Mouse (Mus musculus) liver, embryonic 16.5 days (tissue): ENCODE results near the gene Cops4. TPM values are rescaled to one million over a fixed set of nuclear protein-coding genes. Genes with fewer than 3 reads are reported as not detected.

Experiments used
- ATAC-seq: fragments of 200-750 bp; cut with Nextera tagmentation; 2 replicates; pipeline ENCODE4 v1.8.0; 2017; ENCODE audit warnings: low read depth, mild to moderate bottlenecking, moderate number of reproducible peaks, moderate library complexity
- H3K27ac ChIP-seq: fragments of 300-500 bp; sonication (generic); 2 replicates; pipeline ENCODE4 v1.5.1; 2014; ENCODE audit warnings: mild to moderate bottlenecking, low read length
- H3K27me3 ChIP-seq: fragments of 300-500 bp; sonication (generic); 2 replicates; pipeline ENCODE4 v1.6.1; 2014; ENCODE audit warnings: low read depth, low read length, mixed read lengths; ENCODE audit not compliant: control insufficient read depth, insufficient read depth
- H3K36me3 ChIP-seq: fragments of 300-500 bp; sonication (generic); 2 replicates; pipeline ENCODE4 v1.6.1; 2014; ENCODE audit warnings: mild to moderate bottlenecking; ENCODE audit not compliant: control insufficient read depth, insufficient read depth
- H3K4me1 ChIP-seq: fragments of 300-500 bp; sonication (generic); 2 replicates; pipeline ENCODE4 v1.6.1; 2014; ENCODE audit warnings: low read depth, low read length, mixed read lengths; ENCODE audit not compliant: control insufficient read depth
- H3K4me2 ChIP-seq: fragments of 300-500 bp; sonication (generic); 2 replicates; pipeline ENCODE4 v1.6.1; 2014; ENCODE audit warnings: low read depth, low read length, mixed read lengths
- H3K4me3 ChIP-seq: fragments of 300-500 bp; sonication (generic); 2 replicates; pipeline ENCODE4 v1.5.1; 2014; ENCODE audit warnings: low read depth, mild to moderate bottlenecking, low read length
- H3K9ac ChIP-seq: fragments of 300-500 bp; sonication (generic); 2 replicates; pipeline ENCODE4 v1.6.1; 2014; ENCODE audit warnings: low read depth, low read length
- H3K9me3 ChIP-seq: fragments of 300-500 bp; sonication (generic); replicated peaks from 2 replicates; pipeline ENCODE4 v1.6.1; 2016; ENCODE audit warnings: low read length; ENCODE audit not compliant: control insufficient read depth
- WGBS: fragments of 180-500 bp; shearing (Covaris S2); extraction: QIAGEN DNeasy Blood & Tissue Kit; methylation state at CpG from one replicate; pipeline ENCODE4 v1.1.7; 2014; ENCODE audit not compliant: insufficient replicate concordance; 5-methylcytosine and 5-hydroxymethylcytosine counted together
- polyA plus RNA-seq: library from polyadenylated mRNA; unstranded; fragments of >200 nt; fragmentation: Nextera tagmentation; extraction: Ambion mirVana; gene quantifications from 2 replicates; pipeline ENCODE4 v1.2.1, GENCODE M21; 2015

The Cops4 gene
- polyA plus RNA-seq, 1 experiment from 2014 or later = 59.1 TPM

GRCm38 (mm10) chr5:100567258-100568032 lies 49.3 kb downstream of the Cops4 start:
- peaks cover 3% of the 10 kb centered on the region; the same call in 1 of the 2 replicates for H3K27me3 ChIP-seq
- no peaks in the 10 kb centered on the region for H3K9me3 ChIP-seq
- H3K4me3 ChIP-seq = no peak overlapping the region; the same call in 1 of the 2 replicates
- H3K9ac ChIP-seq = no peak overlapping the region
- H3K4me2 ChIP-seq = peak overlapping the region; percentile 21
- ATAC-seq = peak; percentile 71
- peak overlapping the region; percentile 76 for H3K27ac ChIP-seq
- H3K36me3 ChIP-seq = no peaks in the 10 kb centered on the region
- WGBS = 53% methylated on average over 13 of the region's 13 CpGs
- peaks cover 3% of the 10 kb centered on the region; the same call in 1 of the 2 replicates for H3K4me1 ChIP-seq

- no peaks in the 10 kb centered on the region for H3K36me3 ChIP-seq
- H3K4me2 ChIP-seq = no peak overlapping the region
- no peak overlapping the region for H3K4me3 ChIP-seq
- no peak overlapping the region for H3K27ac ChIP-seq
- H3K9me3 ChIP-seq = no peaks in the 10 kb centered on the region
- peaks cover 3% of the 10 kb centered on the region; the same call in 1 of the 2 replicates for H3K27me3 ChIP-seq
- ATAC-seq = no peak
- H3K9ac ChIP-seq = no peak overlapping the region
- WGBS = 33% methylated on average over 8 of the region's 8 CpGs
- H3K4me1 ChIP-seq = peaks cover 3% of the 10 kb centered on the region; the same call in 1 of the 2 replicates
These were observed 50.1 kb downstream of the Cops4 start for GRCm38 (mm10) chr5:100568177-100568576.

- Histone ChIP-seq H3K27ac (no peak overlapping the region), H3K4me3 (no peak overlapping the region), H3K27me3 (peaks cover 3% of the 10 kb centered on the region; the same call in 1 of the 2 replicates), H3K4me1 (peaks cover 3% of the 10 kb centered on the region; the same call in 1 of the 2 replicates), H3K4me2 (no peak overlapping the region), H3K9me3 (no peaks in the 10 kb centered on the region), H3K9ac (no peak overlapping the region), H3K36me3 (no peaks in the 10 kb centered on the region)
- WGBS = 48% methylated on average over 3 of the region's 3 CpGs
- ATAC-seq = no peak
These were observed 50.7 kb downstream of the Cops4 start for GRCm38 (mm10) chr5:100568802-100569201.

- Histone ChIP-seq H3K27ac (peak overlapping the region; percentile 63; the same call in 1 of the 2 replicates), H3K9me3 (no peaks in the 10 kb centered on the region), H3K9ac (no peak overlapping the region), H3K4me1 (peaks cover 3% of the 10 kb centered on the region; the same call in 1 of the 2 replicates), H3K27me3 (peaks cover 3% of the 10 kb centered on the region; the same call in 1 of the 2 replicates), H3K36me3 (no peaks in the 10 kb centered on the region), H3K4me2 (peak overlapping the region; percentile 37; the same call in 1 of the 2 replicates), H3K4me3 (peak overlapping the region; percentile 16; the same call in 1 of the 2 replicates)
- 39% methylated on average over 18 of the region's 18 CpGs for WGBS
- ATAC-seq = no peak
These were observed 51.3 kb downstream of the Cops4 start for GRCm38 (mm10) chr5:100569250-100569934.

GRCm38 (mm10) chr5:100569997-100570595 lies 52.0 kb downstream of the Cops4 start:
- H3K9ac ChIP-seq = peak overlapping the region; percentile 18; the same call in 1 of the 2 replicates
- no peak overlapping the region for H3K4me2 ChIP-seq
- H3K27me3 ChIP-seq = peaks cover 3% of the 10 kb centered on the region; the same call in 1 of the 2 replicates
- no peak for ATAC-seq
- 24% methylated on average over 13 of the region's 13 CpGs for WGBS
- no peaks in the 10 kb centered on the region for H3K9me3 ChIP-seq
- H3K27ac ChIP-seq = no peak overlapping the region
- H3K36me3 ChIP-seq = no peaks in the 10 kb centered on the region
- H3K4me1 ChIP-seq = peaks cover 3% of the 10 kb centered on the region; the same call in 1 of the 2 replicates
- peak overlapping the region; percentile 46 for H3K4me3 ChIP-seq

- no peaks in the 10 kb centered on the region for H3K36me3 ChIP-seq
- H3K27ac ChIP-seq = no peak overlapping the region
- no peak overlapping the region for H3K9ac ChIP-seq
- H3K4me3 ChIP-seq = peak overlapping the region; percentile 46
- 16% methylated on average over 8 of the region's 8 CpGs for WGBS
- peaks cover 3% of the 10 kb centered on the region; the same call in 1 of the 2 replicates for H3K4me1 ChIP-seq
- peaks cover 3% of the 10 kb centered on the region; the same call in 1 of the 2 replicates for H3K27me3 ChIP-seq
- ATAC-seq = no peak
- H3K4me2 ChIP-seq = peak overlapping the region; percentile 32; the same call in 1 of the 2 replicates
- H3K9me3 ChIP-seq = no peaks in the 10 kb centered on the region
These were observed 52.6 kb downstream of the Cops4 start for GRCm38 (mm10) chr5:100570716-100571115.

- Histone ChIP-seq H3K9me3 (no peaks in the 10 kb centered on the region), H3K36me3 (no peaks in the 10 kb centered on the region), H3K9ac (0 out of 2 replicates have a peak within 1 kb of the TSS, but pooled peaks have one; percentile 30), H3K4me2 (peak within 1 kb of the TSS; percentile 27; the same call in 1 of the 2 replicates), H3K27me3 (peaks cover 3% of the 10 kb centered on the region; the same call in 1 of the 2 replicates), H3K27ac (no peak within 1 kb of the TSS), H3K4me1 (no peaks in the 10 kb centered on the region; the same call in 1 of the 2 replicates), H3K4me3 (peak within 1 kb of the TSS; percentile 46)
- ATAC-seq = 0 out of 2 replicates have a peak, but pooled peaks have one; percentile 33
- WGBS = 12% methylated on average over 7 of the region's 7 CpGs
These were observed 54.0 kb downstream of the Cops4 start, which contains the start of gene Plac8 for GRCm38 (mm10) chr5:100572069-100572468. Plac8 (minus strand) TSS chr5:100572245.

- Histone ChIP-seq H3K9ac (no peak overlapping the region), H3K27ac (no peak overlapping the region), H3K4me2 (no peak overlapping the region), H3K4me3 (no peak overlapping the region), H3K9me3 (no peaks in the 10 kb centered on the region), H3K36me3 (no peaks in the 10 kb centered on the region), H3K4me1 (no peaks in the 10 kb centered on the region), H3K27me3 (peaks cover 3% of the 10 kb centered on the region; the same call in 1 of the 2 replicates)
- no peak for ATAC-seq
- 55% methylated on average over 5 of the region's 5 CpGs for WGBS
These were observed 55.1 kb downstream of the Cops4 start for GRCm38 (mm10) chr5:100573256-100573655.
